Mouse (Mus musculus) megakaryocyte, embryonic 14.5 days (primary cell): ENCODE measurements at regions not wholly inside any gene's neighbourhood (a gene's known extent, or its start where the extent isn't known, plus 50 kb on each side); places are given as distances from the start of the nearest gene placed in this dataset.

Source experiments
- FLI1 ChIP-seq: IDR thresholded peaks from 2 replicates; pipeline ENCODE4 v1.6.1; 2012; ENCODE audit warnings: low read length, inconsistent platforms, mixed read lengths
- GATA1 ChIP-seq: IDR thresholded peaks from 3 replicates; pipeline ENCODE4 v1.6.1; 2012; ENCODE audit warnings: mixed read lengths, low read length, inconsistent platforms, borderline replicate concordance

DNA sequence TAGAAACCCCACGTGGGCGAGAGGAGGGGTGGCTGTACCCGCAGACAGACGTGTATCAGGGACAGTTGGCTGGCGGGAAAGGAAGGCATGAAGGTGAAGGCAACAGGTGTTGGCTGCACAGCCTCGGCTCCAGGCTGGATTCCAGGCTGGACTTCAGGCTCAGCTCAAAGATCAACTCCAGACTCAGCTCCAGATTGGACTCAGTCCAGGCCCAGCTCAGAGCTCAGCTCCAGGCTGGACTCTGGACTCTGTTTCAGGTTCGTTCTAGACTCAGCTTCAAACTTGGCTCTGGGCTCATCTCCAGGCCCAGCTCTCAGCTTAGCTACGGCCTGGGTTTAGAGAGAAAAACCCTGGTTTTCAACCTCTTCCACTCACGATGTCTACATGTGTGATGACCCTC, 171.2 kb downstream of the Kif26a start:
- TF ChIP-seq GATA1, result no peak
- TF ChIP-seq FLI1, result no peak
